Mouse (Mus musculus): ENCODE data around the gene 1700011M02Rik. TPM values are rescaled to one million over a fixed set of nuclear protein-coding genes. Genes with fewer than 3 reads are reported as not detected.
"Not testable (repeated sequence)": the region's sequence is repeated elsewhere in the genome, so short reads cannot be mapped to it uniquely, and the experiment has no call there.

Gene 1700011M02Rik
- polyA plus RNA-seq, 1 experiment = not detected

DNA sequence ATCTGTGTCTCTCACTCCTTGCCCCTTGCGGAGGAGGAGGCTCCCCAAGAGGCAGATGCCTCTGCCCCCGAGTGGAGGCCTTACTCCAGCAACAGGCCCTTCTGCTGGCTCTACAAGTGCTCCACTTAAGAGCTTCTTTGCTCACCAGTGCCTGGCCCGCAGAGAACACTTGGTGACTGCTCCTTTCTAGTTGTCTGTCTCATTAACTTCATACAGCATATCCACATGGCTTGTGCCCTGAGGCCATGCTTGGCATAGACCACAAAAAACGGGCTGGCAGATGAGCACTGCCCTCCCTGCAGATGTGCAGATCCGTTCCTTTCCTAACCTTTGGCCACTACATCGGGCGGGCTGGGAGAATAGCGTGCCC, 25.7 kb downstream of the 1700011M02Rik start:
- no peak overlapping the region for H3K27ac ChIP-seq (ENCODE audit: insufficient read depth, low read depth, low read length)
- H3K4me1 ChIP-seq (ENCODE audit: control insufficient read depth, insufficient read depth, insufficient read length, low read length) = no peaks in the 10 kb centered on the region
- WGBS = 64% methylated on average over 8 of the region's 8 CpGs
- H3K27me3 ChIP-seq (ENCODE audit: control insufficient read depth, insufficient read depth, low read length) = 0 out of 2 replicates have a peak, but pooled peaks cover 4% of the 10 kb centered on the region
- TF ChIP-seq POLR2A (IDR thresholded peaks at IDR 0.05; ENCODE audit: low read depth, low read length) (no peak), CTCF (IDR thresholded peaks at IDR 0.05; ENCODE audit: extremely low read depth, insufficient read length, insufficient replicate concordance, low read depth, low read length) (no peak)
- no peak overlapping the region; the same call in 1 of the 2 replicates for H3K4me3 ChIP-seq (ENCODE audit: low read depth, low read length)
- H3K36me3 ChIP-seq (ENCODE audit: control insufficient read depth, insufficient read depth, low read length) = no peaks in the 10 kb centered on the region

DNA sequence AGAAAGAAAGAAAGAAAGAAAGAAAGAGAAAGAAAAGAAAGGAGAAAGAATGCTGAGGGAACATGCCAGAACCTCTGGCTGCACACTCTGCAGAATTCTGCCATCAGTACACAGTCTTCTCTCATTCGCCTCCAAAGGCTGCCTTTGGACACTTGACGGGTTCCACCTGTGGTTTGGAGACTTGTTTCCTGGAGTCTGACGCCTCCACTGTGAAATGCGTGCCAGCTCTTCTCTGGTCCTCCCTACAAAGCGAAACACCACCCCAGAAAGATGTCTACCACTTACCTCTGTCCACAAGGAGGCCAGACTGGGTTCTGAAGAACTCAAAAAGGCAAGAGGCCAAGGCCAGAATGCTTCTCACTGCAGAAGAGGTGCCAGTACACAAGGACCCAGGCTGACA, 28.0 kb downstream of the 1700011M02Rik start:
- 63% methylated on average over 5 of the region's 5 CpGs for WGBS
- Histone ChIP-seq H3K27ac (ENCODE audit: insufficient read depth, low read depth, low read length) (no peak overlapping the region), H3K27me3 (ENCODE audit: control insufficient read depth, insufficient read depth, low read length) (0 out of 2 replicates have a peak, but pooled peaks cover 4% of the 10 kb centered on the region), H3K4me1 (ENCODE audit: control insufficient read depth, insufficient read depth, insufficient read length, low read length) (no peaks in the 10 kb centered on the region), H3K4me3 (ENCODE audit: low read depth, low read length) (no peak overlapping the region), H3K36me3 (ENCODE audit: control insufficient read depth, insufficient read depth, low read length) (no peaks in the 10 kb centered on the region)
- no peak for TF ChIP-seq CTCF (IDR thresholded peaks at IDR 0.05; ENCODE audit: extremely low read depth, insufficient read length, insufficient replicate concordance, low read depth, low read length)
- no peak for TF ChIP-seq POLR2A (IDR thresholded peaks at IDR 0.05; ENCODE audit: low read depth, low read length)

DNA sequence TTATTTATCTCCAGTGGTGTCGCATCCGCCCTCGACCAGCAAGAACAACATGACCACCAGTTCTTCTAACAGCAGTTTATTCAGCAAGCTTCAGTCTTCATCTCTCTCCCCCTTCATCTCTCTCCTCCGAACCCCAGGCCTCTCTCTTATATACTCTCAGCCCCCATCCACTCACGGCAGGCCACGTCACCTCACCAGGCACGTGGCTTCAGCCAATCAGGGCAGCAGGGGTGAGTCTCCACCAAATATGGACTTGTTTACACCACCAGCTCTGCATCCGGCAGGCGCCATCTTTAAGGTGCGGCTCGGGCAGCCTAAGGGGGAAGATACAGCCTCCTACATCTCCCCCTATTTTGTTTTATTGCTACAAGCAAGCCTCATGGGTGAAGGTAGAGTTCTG, 41.4 kb downstream of the 1700011M02Rik start:
- H3K4me1 ChIP-seq (ENCODE audit: control insufficient read depth, insufficient read depth, insufficient read length, low read length); H3K36me3 ChIP-seq (ENCODE audit: control insufficient read depth, insufficient read depth, low read length); H3K4me3 ChIP-seq (ENCODE audit: low read depth, low read length); H3K27ac ChIP-seq (ENCODE audit: insufficient read depth, low read depth, low read length); H3K27me3 ChIP-seq (ENCODE audit: control insufficient read depth, insufficient read depth, low read length): not testable (repeated sequence)
- WGBS = 81% methylated on average over 11 of the region's 11 CpGs

DNA sequence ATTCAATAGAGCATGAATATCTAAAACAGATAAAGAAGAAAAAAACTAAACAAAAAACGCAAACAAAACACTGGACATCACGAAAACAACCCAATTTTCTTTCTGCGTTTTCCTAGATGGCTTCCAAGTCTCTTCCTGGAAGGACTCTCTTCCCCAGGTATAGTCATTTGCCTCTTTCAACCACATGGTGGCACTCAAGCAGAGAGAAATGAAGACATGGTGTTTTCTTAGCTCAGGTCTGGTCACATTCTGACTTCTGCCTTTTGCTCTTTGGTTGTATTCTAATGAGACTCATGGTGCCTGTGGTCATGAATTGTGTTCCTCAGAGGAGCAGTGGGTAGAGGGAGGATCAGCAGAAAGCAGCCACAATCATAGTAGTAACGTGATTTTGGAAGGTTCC, 50.2 kb downstream of the 1700011M02Rik start:
- TF ChIP-seq POLR2A (IDR thresholded peaks at IDR 0.05; ENCODE audit: low read depth, low read length) = no peak
- TF ChIP-seq CTCF (IDR thresholded peaks at IDR 0.05; ENCODE audit: extremely low read depth, insufficient read length, insufficient replicate concordance, low read depth, low read length) = no peak
- Histone ChIP-seq H3K27ac (ENCODE audit: insufficient read depth, low read depth, low read length) (no peak overlapping the region), H3K36me3 (ENCODE audit: control insufficient read depth, insufficient read depth, low read length) (no peaks in the 10 kb centered on the region), H3K4me3 (ENCODE audit: low read depth, low read length) (no peak overlapping the region), H3K27me3 (ENCODE audit: control insufficient read depth, insufficient read depth, low read length) (no peaks in the 10 kb centered on the region), H3K4me1 (ENCODE audit: control insufficient read depth, insufficient read depth, insufficient read length, low read length) (no peaks in the 10 kb centered on the region)
- WGBS = 30% methylated on average over 4 of the region's 4 CpGs

Other genes starting within 250 kb of the 1700011M02Rik start
- 1.2 TPM in 1 of 2 replicates, not detected in the other for gene Gm3880, start 221.9 kb upstream of the 1700011M02Rik start, polyA plus RNA-seq (2012; rRNA removed)
- gene Gm9112, start 201.3 kb upstream of the 1700011M02Rik start, polyA plus RNA-seq (2012; rRNA removed) = not detected in 2 replicates
- not detected in 2 replicates for gene Dmrtc1b, start 201.0 kb upstream of the 1700011M02Rik start, polyA plus RNA-seq (2012; rRNA removed)
- not detected in 2 replicates for gene Dmrtc1c1, start 105.9 kb upstream of the 1700011M02Rik start, polyA plus RNA-seq (2012; rRNA removed)
- not detected in 2 replicates for gene Dmrtc1c2, start 54.3 kb upstream of the 1700011M02Rik start, polyA plus RNA-seq (2012; rRNA removed)
- gene 1700031F05Rik, start 40.9 kb upstream of the 1700011M02Rik start, polyA plus RNA-seq (2012; rRNA removed) = not detected in 2 replicates
- gene Dmrtc1a, start 218 bp upstream of the 1700011M02Rik start, polyA plus RNA-seq (2012; rRNA removed) = 0.20 TPM in 1 of 2 replicates, not detected in the other
- not detected in 2 replicates for gene 1700018G05Rik, start 19.5 kb downstream of the 1700011M02Rik start, polyA plus RNA-seq (2012; rRNA removed)

Data from small intestine, adult 2 months (tissue).